Mouse (Mus musculus) forebrain, embryonic 11.5 days (tissue): Measurements from ENCODE around the gene Ppp6r2. TPM values are rescaled to one million over a fixed set of nuclear protein-coding genes. Genes with fewer than 3 reads are reported as not detected.

Source experiments
- ATAC-seq: fragments of 200-750 bp; cut with Nextera tagmentation; replicated peaks from 2 replicates; pipeline ENCODE4 v1.8.0; 2017; ENCODE audit warnings: moderate TSS enrichment; ENCODE audit not compliant: low FRiP score
- DNase-seq: peaks from one replicate; pipeline ENCODE4 v3.0.0-alpha.2; 2017; ENCODE audit warnings: low spot score
- H3K27ac ChIP-seq: fragments of 300-500 bp; sonication (generic); 2 replicates; pipeline ENCODE4 v1.5.1; 2014; ENCODE audit warnings: low read depth, low read length
- H3K27me3 ChIP-seq: fragments of 300-500 bp; sonication (generic); 2 replicates; pipeline ENCODE4 v1.6.1; 2014; ENCODE audit warnings: mild to moderate bottlenecking, low read length, mixed read lengths; ENCODE audit not compliant: control insufficient read depth, insufficient read depth
- H3K36me3 ChIP-seq: fragments of 300-500 bp; sonication (generic); 2 replicates; pipeline ENCODE4 v1.6.1; 2014; ENCODE audit warnings: mild to moderate bottlenecking, low read length, moderate library complexity, mixed read lengths; ENCODE audit not compliant: control insufficient read depth, insufficient read depth
- H3K4me1 ChIP-seq: fragments of 300-500 bp; sonication (generic); replicated peaks from 2 replicates; pipeline ENCODE4 v1.6.1; 2014; ENCODE audit warnings: low read length, mixed read lengths; ENCODE audit not compliant: control insufficient read depth, insufficient read depth
- H3K4me2 ChIP-seq: fragments of 300-500 bp; sonication (generic); 2 replicates; pipeline ENCODE4 v1.6.1; 2014; ENCODE audit warnings: low read depth, mild to moderate bottlenecking, low read length, moderate library complexity, mixed read lengths; ENCODE audit not compliant: severe bottlenecking
- H3K4me3 ChIP-seq: fragments of 300-500 bp; sonication (generic); 2 replicates; pipeline ENCODE4 v1.5.1; 2014; ENCODE audit warnings: low read depth, low read length
- H3K9ac ChIP-seq: fragments of 300-500 bp; sonication (generic); 2 replicates; pipeline ENCODE4 v1.6.1; 2014; ENCODE audit warnings: low read length
- H3K9me3 ChIP-seq: fragments of 300-500 bp; sonication (generic); 2 replicates; pipeline ENCODE4 v1.6.1; 2016; ENCODE audit warnings: low read length, mixed read lengths; ENCODE audit not compliant: control insufficient read depth
- WGBS: fragments of 180-500 bp; shearing (Covaris S2); extraction: QIAGEN DNeasy Blood & Tissue Kit; methylation state at CpG from one replicate; pipeline ENCODE4 v1.1.7; 2014; 5-methylcytosine and 5-hydroxymethylcytosine counted together
- polyA plus RNA-seq: library from polyadenylated mRNA; unstranded; fragments of >200 nt; fragmentation: Nextera tagmentation; extraction: Ambion mirVana; gene quantifications from 2 replicates; pipeline ENCODE4 v1.2.1, GENCODE M21; 2014

The Ppp6r2 gene
- polyA plus RNA-seq, 1 experiment from 2014 or later: 45.1 TPM

DNA sequence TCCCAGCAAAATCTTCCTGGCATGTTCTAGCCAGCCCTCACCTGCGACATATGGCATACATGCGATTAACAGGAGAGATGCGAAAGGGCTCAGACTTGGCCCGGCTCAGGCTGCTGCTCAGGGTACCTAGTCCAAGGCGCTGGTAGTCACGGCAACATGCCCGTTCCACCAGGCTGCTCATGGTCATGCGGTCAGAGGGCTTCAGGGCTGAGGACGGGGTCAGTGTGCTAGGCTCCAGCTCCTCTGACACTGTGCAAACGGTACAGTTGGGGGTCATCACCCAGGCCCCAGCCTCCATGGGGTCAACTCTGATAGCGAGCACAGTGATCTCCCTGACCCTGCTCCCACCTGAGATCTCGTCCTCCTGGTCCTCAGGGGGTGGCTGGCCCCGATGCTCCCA, 88.8 kb downstream of the Ppp6r2 start:
- Histone ChIP-seq H3K4me2 (no peak overlapping the region), H3K4me1 (no peaks in the 10 kb centered on the region), H3K36me3 (peaks cover 10% of the 10 kb centered on the region), H3K27ac (no peak overlapping the region), H3K9ac (no peak overlapping the region), H3K27me3 (no peaks in the 10 kb centered on the region), H3K4me3 (no peak overlapping the region), H3K9me3 (no peaks in the 10 kb centered on the region)
- DNase-seq (no peak), ATAC-seq (no peak)
- WGBS: 91% methylated on average over 13 of the region's 13 CpGs

DNA sequence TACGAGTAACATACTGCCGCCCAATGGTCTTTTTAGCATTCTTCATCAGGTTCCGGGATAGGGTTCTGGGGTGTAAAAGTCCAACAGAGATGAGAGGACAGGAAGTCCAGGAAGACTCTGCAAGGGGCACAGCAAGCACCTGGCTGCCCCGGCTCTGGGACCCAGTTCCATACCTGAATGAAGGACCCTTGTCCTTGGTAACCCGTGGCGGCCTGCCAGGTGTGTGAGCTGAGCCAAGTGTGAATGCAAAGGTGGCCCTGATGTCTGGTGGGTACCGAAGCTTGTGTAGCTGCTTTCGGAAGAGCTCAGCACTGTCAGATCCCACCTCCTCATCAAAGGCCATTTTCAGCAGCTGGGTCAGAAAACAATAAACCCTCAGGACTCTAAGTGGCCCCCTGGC, 89.2 kb downstream of the Ppp6r2 start:
- ATAC-seq (no peak), DNase-seq (no peak)
- Histone ChIP-seq H3K27me3 (no peaks in the 10 kb centered on the region), H3K9ac (no peak overlapping the region), H3K9me3 (no peaks in the 10 kb centered on the region), H3K4me1 (no peaks in the 10 kb centered on the region), H3K4me2 (no peak overlapping the region), H3K4me3 (no peak overlapping the region), H3K27ac (no peak overlapping the region), H3K36me3 (peaks cover 10% of the 10 kb centered on the region)
- 96% methylated on average over 8 of the region's 8 CpGs for WGBS

DNA sequence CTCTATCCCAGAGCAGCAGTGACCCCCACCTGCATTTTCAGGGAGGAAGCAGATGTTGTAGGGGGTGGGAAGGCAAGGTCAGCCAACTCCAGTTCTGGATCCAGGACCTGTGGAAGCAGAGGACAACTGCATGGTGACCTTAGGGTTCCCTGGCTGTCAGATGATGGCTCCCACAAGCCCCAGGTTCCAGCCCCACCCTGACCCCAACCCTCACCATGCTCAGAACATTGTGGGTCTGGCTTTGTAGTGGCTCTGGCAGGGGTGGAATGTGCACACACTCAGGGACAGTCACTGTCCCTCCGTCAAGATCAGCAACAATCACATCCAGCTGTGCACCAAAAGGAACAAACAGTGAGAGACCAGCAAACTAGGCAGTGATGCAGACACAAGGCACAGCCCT, 94.6 kb downstream of the Ppp6r2 start:
- 72% methylated on average over 1 of the region's 1 CpGs for WGBS
- no peak overlapping the region for H3K9ac ChIP-seq
- H3K9me3 ChIP-seq: no peaks in the 10 kb centered on the region
- H3K27me3 ChIP-seq: no peaks in the 10 kb centered on the region
- H3K27ac ChIP-seq: no peak overlapping the region
- H3K36me3 ChIP-seq: peaks cover 11% of the 10 kb centered on the region
- H3K4me1 ChIP-seq: no peaks in the 10 kb centered on the region
- no peak for ATAC-seq
- no peak overlapping the region for H3K4me2 ChIP-seq
- H3K4me3 ChIP-seq: no peak overlapping the region
- DNase-seq: no peak

DNA sequence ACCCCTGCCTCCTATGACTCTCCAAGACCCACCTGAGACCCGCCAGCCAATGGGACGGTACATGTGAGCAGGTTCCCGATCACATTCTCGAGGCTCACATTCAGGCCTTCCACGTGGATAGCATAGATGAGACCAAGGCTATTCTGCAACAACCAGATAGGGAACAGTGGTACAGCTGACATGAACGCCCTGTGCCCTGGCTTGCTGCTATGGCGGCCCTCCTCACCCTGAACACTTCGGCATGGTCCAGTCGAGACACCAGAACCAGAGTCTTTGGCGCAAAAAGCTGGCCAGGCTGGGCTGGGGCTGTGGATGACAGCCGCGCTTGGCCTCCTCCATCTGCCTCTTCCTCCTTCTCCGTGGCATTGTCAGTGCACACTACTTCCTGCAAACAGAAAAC, 96.1 kb downstream of the Ppp6r2 start:
- DNase-seq (no peak), ATAC-seq (no peak)
- Histone ChIP-seq H3K9ac (no peak overlapping the region), H3K4me3 (no peak overlapping the region), H3K36me3 (peaks cover 4% of the 10 kb centered on the region), H3K27me3 (no peaks in the 10 kb centered on the region), H3K4me1 (no peaks in the 10 kb centered on the region), H3K27ac (no peak overlapping the region), H3K4me2 (no peak overlapping the region), H3K9me3 (no peaks in the 10 kb centered on the region)
- WGBS: 92% methylated on average over 13 of the region's 13 CpGs

DNA sequence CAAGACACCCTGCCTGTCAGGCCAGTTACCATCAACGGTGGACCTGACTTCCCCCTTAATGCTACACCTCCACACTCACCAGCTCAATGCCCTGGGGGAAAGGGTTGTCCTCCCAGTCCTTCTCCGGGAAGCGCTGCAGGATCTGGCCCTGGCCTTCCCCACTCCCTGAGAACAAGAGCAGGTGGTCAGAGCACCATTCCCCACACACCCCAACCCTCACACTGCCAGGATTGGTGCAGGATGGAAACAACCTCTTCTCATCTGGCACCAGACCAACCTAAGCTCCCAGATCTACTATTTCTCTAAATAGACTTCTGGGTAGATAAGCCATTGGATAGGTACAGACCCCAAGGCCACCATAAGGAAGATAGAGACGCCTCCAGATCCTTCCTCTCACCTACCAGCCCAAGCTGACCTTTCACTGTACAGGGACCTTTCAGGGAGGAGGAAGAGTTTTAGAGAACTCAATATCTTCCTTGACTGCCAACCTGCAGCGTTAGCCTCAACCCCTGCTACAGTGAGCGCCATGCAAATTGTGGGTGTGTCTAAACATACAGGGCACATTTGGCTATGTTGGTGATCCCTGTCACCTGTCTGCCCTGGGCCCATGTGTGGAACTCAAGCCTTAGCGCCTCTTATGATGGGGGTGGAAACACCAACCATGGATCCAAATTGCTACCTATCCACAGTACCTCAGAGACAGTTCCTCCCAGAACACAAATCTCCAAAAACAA, 97.2 kb downstream of the Ppp6r2 start:
- no peak overlapping the region for H3K9ac ChIP-seq
- no peak for ATAC-seq
- H3K4me1 ChIP-seq: peaks cover 2% of the 10 kb centered on the region; the same call in 1 of the 2 replicates
- DNase-seq: peak; percentile 34
- H3K9me3 ChIP-seq: no peaks in the 10 kb centered on the region
- H3K4me3 ChIP-seq: no peak overlapping the region
- H3K36me3 ChIP-seq: peaks cover 4% of the 10 kb centered on the region
- no peak overlapping the region for H3K4me2 ChIP-seq
- H3K27me3 ChIP-seq: no peaks in the 10 kb centered on the region
- 89% methylated on average over 7 of the region's 7 CpGs for WGBS
- H3K27ac ChIP-seq: no peak overlapping the region

DNA sequence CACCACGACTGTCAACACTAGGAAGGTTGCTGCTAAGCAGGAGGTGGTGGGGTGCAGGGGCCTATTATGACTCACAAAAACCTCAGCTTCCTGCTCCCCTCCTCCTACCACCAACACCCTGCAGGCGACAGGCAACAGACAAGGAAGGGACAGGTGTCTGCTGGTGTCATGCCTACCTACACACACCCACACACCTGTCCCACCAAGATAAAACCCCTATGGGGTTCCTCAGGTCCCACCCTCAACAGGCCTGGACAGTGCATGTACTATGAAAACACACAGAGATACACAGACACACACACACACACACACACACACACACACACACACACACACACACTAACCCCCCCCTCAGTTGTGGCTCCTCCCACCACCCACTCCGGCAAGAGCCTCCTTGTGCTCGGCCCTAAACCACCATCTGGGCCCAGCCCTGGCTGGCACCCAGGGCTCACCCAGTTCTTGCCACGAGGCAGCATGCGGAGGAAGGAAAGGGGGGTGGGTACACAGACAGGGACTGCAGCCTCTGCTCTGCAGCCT, 98.7 kb downstream of the Ppp6r2 start:
- peaks cover 4% of the 10 kb centered on the region for H3K36me3 ChIP-seq
- H3K4me3 ChIP-seq: no peak overlapping the region
- H3K9ac ChIP-seq: no peak overlapping the region
- no peak overlapping the region for H3K4me2 ChIP-seq
- no peaks in the 10 kb centered on the region for H3K9me3 ChIP-seq
- peaks cover 8% of the 10 kb centered on the region; the same call in 1 of the 2 replicates for H3K4me1 ChIP-seq
- no peaks in the 10 kb centered on the region for H3K27me3 ChIP-seq
- ATAC-seq: no peak
- no peak for DNase-seq
- no peak overlapping the region for H3K27ac ChIP-seq
- WGBS: 84% methylated on average over 6 of the region's 6 CpGs

DNA sequence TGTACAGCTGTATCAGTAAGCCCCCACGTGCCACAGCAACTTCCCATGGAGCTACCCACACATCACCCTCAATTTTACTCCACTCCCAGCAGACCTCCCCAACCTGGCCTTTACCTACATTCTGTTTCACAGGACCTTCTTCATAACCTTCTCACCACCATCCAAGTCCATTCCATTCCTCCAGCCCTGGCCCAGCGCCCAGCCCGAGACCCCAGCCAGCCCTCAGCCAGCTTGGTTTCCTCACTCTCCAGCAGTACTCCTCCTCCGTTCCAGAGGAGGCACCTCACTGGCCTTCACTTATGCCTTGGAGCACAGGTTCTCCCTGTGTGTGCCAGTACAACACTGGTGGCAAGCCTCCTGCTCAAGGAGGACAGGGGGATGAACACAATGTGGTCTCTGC, 102.0 kb downstream of the Ppp6r2 start:
- no peak overlapping the region for H3K4me3 ChIP-seq
- no peak overlapping the region for H3K9ac ChIP-seq
- DNase-seq (no peak), ATAC-seq (no peak)
- no peaks in the 10 kb centered on the region for H3K36me3 ChIP-seq
- no peaks in the 10 kb centered on the region for H3K27me3 ChIP-seq
- peaks cover 11% of the 10 kb centered on the region; the same call in 1 of the 2 replicates for H3K4me1 ChIP-seq
- 79% methylated on average over 4 of the region's 4 CpGs for WGBS
- no peak overlapping the region for H3K27ac ChIP-seq
- H3K9me3 ChIP-seq: no peaks in the 10 kb centered on the region
- H3K4me2 ChIP-seq: peak overlapping the region; percentile 18; the same call in 1 of the 2 replicates

DNA sequence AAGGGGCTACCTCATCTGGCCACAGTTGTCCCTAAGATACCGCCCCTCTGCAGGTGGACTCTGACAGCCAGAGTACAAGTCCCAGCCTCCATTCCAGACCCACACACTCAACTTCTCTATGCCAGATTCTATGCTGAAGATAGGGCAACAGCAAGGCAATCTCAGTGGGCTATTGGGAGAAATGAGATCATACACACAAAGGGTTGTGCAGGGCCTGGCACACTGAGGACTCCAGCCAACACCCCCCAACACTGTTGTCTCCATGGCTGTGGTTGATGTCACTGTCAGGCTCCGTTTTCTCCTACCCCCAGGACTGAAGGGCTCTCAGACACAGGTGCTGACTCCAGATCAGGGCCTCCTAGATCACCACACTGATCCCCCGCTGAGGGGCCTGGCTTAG, 102.8 kb downstream of the Ppp6r2 start:
- Histone ChIP-seq H3K4me3 (peak overlapping the region; percentile 92), H3K4me1 (peaks cover 11% of the 10 kb centered on the region; the same call in 1 of the 2 replicates), H3K27me3 (no peaks in the 10 kb centered on the region), H3K9me3 (no peaks in the 10 kb centered on the region), H3K9ac (peak overlapping the region; percentile 88), H3K4me2 (peak overlapping the region; percentile 92), H3K27ac (no peak overlapping the region), H3K36me3 (no peaks in the 10 kb centered on the region)
- WGBS: 34% methylated on average over 3 of the region's 3 CpGs
- DNase-seq (no peak), ATAC-seq (no peak)
